Mouse (Mus musculus) neutrophil, adult 65 days (primary cell): ENCODE measurements around the gene R3hdm4. TPM values are rescaled to one million over a fixed set of nuclear protein-coding genes. Genes with fewer than 3 reads are reported as not detected.

Experiments used
- total RNA-seq: library from RNA; stranded (reverse); gene quantifications from 2 replicates; pipeline ENCODE4 v1.2.4, GENCODE M21; 2023

The R3hdm4 gene
- 563 and 732 TPM in 2 replicates for total RNA-seq

DNA sequence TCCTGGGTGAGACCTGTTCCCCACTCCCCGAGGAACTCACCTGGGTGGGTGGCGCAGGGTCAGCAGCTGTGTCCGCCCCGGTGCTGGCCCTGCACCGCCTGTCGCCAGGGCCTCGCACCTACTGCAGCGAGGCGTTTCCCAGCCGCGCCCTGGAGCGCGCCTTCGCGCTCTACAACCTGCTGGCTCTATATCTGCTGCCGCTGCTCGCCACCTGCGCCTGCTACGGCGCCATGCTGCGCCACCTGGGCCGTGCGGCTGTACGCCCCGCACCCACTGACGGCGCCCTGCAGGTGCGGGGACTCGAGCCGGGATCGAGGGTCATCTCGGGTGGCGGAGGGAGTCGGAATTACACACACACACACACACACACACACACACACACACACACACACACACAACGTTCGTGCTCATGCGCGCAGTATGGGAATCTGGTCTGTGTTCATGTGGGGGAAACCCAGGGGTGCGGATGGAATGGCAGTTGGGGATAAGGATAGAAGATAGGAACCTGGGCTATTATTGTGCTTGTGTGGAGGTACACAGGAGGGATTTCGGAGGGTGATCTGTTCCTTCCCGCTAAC is at the start of gene R3hdm4:
TSS of gene R3hdm4 (minus strand) at position 251 of the 578 bp plus-strand sequence.

DNA sequence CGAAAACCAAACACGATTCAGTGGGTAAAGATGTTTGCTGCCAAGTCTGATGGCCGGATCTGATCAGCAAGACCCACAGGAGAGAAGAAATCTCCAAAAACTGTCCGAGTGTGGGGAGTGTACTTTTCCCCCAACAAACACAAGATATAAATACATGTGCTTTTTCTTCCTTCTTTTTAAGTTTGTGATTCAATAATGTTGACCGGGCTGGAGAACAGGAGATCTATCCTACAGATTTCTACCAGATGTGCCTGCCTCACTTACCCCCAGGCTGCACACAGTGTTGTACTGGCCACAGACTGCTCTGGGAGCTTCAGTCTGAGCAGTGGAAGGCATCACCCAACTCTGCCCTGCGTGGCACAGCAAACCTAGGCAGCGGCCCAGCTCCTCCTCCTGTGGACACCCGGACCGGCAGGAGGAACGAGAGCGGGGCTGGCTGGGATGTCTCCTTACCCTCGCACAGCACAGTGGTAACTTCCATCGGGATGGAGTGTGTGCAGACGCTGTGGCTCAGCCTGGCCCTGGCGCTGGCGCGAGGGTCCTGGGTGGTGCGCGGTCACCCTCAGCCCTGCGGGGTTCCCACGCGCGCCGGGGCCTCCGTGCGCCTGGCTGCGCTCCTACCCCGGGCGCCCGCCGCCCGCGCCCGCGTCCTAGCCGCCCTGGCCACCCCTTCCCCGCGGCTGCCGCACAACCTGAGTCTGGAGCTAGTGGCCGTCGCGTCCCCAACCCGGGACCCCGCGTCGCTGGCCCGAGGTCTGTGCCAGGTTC is 49.6 kb upstream of the R3hdm4 start, which contains the start of gene Grin3b:
TSS of gene Grin3b (plus strand) at position 301 of the 768 bp plus-strand sequence.

DNA sequence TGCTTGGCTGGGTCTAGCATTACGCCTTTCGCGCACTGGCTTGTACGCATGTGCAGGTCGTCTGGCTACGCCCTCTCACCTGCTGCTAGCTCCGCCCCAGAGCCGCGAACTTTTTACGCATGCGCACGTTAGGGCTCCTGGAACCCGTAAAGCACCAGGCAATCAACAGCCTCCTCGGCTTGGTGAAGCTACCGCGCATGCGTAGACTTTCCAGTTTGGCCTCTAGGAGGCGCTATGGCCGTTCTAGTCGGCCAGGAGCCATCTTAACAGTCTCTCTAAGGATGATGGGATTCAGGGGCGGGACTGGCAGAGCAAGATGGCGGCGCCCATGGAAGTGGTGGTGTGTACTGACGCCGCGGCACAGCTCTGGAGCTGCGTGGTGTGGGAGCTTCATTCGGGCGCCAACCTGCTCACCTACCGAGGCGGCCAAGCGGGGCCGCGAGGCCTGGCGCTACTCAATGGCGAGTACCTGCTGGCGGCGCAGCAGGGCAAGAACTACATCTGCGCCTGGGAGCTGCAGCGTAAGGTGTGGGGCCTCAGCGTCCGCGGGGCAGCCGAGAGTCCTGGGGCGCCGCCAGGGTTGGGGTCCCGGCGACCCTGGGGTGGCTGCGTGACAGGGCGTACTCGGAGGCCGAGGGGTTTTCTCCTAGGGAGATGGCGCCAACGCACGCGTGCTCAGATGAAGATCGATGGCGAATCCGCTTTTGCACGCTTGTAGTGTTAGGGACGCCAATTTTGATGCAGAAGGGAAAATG is 39.0 kb upstream of the R3hdm4 start, which contains the start of gene Wdr18:
TSS of gene Wdr18 (plus strand) at position 306 of the 755 bp plus-strand sequence.

DNA sequence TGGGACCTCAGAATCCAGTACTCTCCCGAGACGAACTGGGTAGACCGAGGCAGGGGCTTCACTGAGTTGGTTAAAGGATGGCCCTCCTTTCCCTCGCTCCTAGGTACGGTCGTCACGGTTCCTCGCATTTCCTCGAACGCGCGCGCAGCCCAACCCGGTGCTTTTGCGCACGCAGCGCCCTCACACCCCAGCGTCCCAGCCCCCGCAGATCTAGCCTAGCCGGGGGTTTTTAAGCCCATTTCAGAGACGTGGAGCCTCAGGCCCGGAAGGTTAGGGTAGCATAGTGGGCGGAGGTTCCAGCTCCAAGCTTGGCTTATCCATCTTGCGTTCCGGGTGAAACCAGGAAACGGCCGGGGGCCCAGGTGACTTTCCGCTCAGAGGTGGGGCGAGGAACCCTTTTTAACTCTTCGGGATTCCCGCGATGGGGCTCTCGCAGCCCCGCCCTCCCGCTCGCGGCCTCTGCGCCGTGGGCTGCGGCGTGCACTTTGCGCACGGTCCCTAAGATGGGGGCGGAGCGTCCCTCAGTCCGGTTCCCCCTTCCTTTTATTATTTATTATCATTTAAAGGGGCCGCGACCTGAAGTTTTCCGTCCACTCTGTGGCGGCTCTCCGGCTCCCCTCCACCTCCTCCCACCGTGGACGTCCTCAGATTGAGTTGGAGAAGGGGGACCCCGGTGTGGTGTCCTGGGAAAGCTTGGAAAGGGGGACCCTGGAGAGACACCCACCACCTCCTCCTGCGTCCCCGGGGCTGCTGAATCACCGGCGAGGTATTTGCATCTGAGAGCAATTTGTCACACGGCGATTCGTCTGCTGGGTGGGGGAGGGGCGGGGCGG is 5.7 kb upstream of the R3hdm4 start, which contains the start of gene Arid3a:
TSS of gene Arid3a (plus strand) at position 553 of the 833 bp plus-strand sequence.

DNA sequence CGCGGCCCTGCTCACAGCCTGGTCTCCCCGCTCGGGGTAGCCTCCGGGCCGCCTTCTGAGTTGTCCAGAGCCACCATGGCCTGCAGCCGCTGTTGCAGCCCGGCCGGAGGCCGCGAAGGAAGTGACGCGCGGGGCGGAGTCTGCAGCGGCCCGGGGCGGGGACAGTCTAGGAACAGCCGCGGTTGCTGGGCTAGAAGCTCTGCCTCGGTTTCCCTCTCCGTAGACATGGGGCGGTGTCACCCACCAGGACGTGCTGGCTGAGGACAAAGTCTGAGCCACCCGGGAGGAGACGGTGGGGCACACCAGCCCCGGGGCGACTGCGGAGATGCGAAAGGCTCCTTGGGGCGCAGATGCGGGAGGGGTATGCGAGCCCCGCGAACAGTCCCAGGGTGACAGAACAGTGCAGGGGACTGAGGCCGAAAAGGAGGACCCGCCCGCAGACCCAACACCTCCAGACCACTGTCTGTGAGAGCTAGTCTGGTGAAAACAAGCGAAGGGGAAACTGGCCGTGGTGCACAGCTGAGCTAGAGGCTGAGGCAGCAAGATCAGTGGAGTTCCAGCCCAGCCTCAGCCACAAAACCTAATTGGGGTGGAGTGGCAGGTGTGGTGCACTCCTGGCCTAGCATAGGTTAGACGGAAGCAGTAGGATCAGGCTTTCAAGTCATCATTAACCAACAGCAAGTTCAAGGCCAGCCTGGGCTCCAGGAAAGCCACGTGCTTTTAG is 4.0 kb downstream of the R3hdm4 start, which contains the start of gene Kiss1r:
TSS of gene Kiss1r (plus strand) at position 164 of the 724 bp plus-strand sequence.

DNA sequence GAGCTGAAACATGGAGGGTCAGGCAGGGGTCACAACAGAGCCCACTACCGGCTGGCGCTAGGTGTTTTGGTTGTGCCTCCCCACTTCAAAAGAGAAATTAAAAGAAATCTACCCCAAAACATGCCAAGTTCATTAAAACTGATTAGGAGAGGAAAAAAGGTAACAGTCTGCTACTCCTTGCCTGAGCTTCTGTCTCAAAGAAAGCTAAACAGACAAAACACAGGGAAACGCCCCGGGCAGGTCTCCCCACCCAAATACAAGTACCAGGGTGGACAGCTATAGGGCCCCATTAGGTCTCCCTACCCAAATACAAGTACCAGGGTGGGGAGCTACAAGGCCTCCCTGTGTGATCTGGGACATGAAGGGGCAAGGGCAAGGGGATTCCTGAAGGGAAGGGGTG is 10.5 kb downstream of the R3hdm4 start, which contains the start of gene Gm26602:
TSS of gene Gm26602 (plus strand) at position 301 of the 400 bp plus-strand sequence.

DNA sequence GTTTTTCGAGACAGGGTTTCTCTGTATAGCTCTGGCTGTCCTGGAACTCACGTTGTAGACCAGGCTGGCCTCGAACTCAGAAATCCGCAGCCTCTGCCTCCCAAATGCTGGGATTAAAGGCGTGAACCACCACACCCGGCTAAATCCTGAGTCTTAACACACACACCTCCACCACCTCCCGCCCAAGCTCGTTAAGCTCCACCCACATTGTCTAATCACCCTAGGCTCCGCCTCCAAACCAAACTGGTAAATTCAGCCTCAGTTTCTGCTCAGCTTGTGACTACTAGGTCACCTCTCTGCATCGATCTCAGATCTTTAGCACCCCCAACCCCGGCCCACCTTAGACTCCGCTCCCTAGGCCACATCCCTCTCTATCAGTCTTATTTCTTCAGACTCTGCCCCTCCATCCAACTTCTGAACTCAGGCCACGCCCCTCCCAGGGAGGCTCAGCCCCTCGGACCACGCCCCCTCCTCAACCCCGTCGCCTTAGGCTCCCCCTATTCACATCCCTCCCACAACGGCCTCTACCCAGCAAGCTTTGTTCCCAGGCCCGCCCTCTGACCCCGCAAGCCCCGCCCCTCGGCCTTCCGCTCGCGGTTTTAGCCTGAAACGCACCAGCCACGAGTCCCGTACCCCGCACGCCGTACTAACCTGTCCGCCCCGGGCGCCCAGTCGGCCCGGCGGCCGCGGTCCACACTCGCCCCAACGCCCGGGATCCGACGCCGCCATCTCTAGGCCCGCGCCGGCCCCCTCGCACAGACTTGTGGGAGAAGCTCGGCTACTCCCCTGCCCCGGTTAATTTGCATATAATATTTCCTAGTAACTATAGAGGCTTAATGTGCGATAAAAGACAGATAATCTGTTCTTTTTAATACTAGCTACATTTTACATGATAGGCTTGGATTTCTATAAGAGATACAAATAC is 12.6 kb downstream of the R3hdm4 start, which contains the start of gene Med16:
TSS of gene Med16 (minus strand) at position 757 of the 925 bp plus-strand sequence.

DNA sequence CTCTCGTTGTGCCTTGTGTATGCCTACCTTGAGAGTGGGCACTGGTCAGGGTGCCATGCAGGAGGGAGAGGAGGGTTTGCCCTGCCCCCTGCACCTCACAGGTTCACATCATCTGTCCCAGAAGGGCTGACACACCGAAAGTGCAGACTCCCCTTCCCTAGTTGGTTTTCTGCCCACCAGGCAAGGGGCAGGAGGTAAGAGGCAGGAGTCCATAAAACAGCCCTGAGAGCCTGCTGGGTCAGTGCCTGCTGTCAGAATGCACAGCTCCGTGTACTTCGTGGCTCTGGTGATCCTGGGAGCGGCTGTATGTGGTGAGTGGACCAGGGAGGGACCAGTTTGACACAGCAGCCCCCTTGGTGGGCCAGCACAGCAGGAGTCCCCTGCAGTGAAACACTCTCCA is 30.3 kb downstream of the R3hdm4 start, which contains the start of gene Cfd:
TSS of gene Cfd (plus strand) at position 184 of the 400 bp plus-strand sequence.

DNA sequence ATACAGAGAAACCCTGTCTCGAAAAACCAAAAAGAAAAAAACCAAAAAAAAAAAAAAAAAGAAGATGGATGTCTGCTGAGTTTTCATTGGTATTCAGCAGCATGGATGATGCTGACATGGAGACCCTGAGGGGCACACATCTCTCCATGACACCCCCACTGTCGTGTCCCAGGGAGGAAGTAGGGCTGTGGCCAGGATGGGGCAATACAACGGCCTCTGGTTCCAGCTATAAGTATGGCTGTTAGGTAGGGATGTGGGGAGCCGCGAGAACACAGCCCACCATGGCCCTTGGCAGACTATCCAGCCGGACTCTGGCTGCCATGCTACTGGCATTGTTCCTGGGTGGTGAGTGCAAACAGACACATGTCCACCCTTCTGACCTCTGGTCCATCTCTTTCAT is 35.0 kb downstream of the R3hdm4 start, which contains the start of gene Elane:
TSS of gene Elane (plus strand) at position 194 of the 400 bp plus-strand sequence.

DNA sequence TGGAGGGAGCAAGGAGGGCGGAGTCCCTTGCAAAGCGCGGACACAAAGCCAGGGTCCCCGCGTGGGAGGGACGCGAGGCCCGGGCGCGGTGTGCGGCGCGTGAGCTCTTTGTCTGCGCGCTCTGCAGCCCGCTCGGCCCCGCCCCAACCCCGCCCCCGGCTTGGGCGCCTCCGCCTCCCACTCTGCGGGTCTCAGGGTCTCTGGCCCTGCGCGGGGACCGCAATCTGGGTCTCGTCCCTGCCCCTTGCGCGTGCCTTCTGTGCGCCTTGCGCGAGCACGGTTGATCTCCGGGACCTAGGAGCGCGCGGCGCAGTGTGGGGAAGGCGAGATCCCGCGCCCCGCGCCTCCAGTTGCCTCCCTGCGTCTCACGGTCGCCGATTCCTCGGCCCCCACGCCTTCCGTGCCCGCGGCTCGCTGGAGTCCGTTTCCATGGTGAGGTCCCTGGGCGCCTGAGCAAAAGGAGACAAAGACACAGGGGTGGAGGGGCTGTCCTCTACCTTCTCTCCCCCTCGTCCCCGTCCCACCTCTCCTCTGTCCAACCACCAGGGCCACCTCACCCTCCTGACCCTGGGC is 46.6 kb downstream of the R3hdm4 start, which contains the start of the genes Prtn3 and Plppr3:
TSS of gene Prtn3 (plus strand) at position 187 of the 573 bp plus-strand sequence.
TSS of gene Plppr3 (minus strand) at position 345 of the 573 bp plus-strand sequence.

Other genes with a start within 250 kb of the R3hdm4 start
- gene Cdc34, start 239.0 kb downstream of the R3hdm4 start, total RNA-seq = 62.7 and 69.8 TPM in 2 replicates
- gene Gzmm, start 232.2 kb downstream of the R3hdm4 start, total RNA-seq = 1.6 and 2.3 TPM in 2 replicates
- gene Bsg, start 216.7 kb downstream of the R3hdm4 start, total RNA-seq = 78.7 and 95.6 TPM in 2 replicates
- not detected in 2 replicates for gene Hcn2, start 204.6 kb downstream of the R3hdm4 start, total RNA-seq
- gene Polrmt, start 174.6 kb downstream of the R3hdm4 start, total RNA-seq = 10.1 and 11.3 TPM in 2 replicates
- gene Fgf22, start 166.1 kb downstream of the R3hdm4 start, total RNA-seq = not detected in 2 replicates
- gene Rnf126, start 154.3 kb downstream of the R3hdm4 start, total RNA-seq = 18.7 and 24.0 TPM in 2 replicates
- 3.4 and 5.5 TPM in 2 replicates for gene Fstl3, start 143.9 kb downstream of the R3hdm4 start, total RNA-seq
- gene Prss57, start 130.2 kb downstream of the R3hdm4 start, total RNA-seq = 15.8 and 16.6 TPM in 2 replicates
- gene Palm, start 127.6 kb downstream of the R3hdm4 start, total RNA-seq = 104 and 146 TPM in 2 replicates
- 0.60 and 1.1 TPM in 2 replicates for gene Misp, start 100.2 kb downstream of the R3hdm4 start, total RNA-seq
- 224 and 230 TPM in 2 replicates for gene Ptbp1, start 66.8 kb downstream of the R3hdm4 start, total RNA-seq
- gene Prtn3, start 46.7 kb downstream of the R3hdm4 start, total RNA-seq = 374 and 461 TPM in 2 replicates
- gene Plppr3, start 46.6 kb downstream of the R3hdm4 start, total RNA-seq = 21.5 and 22.3 TPM in 2 replicates
- 409 and 433 TPM in 2 replicates for gene Elane, start 35.0 kb downstream of the R3hdm4 start, total RNA-seq
- not detected in 2 replicates for gene Cfd, start 30.4 kb downstream of the R3hdm4 start, total RNA-seq
- gene Med16, start 12.3 kb downstream of the R3hdm4 start, total RNA-seq = 38.8 and 45.7 TPM in 2 replicates
- not detected in 2 replicates for gene Gm26602, start 10.4 kb downstream of the R3hdm4 start, total RNA-seq
- 5.0 and 5.7 TPM in 2 replicates for gene Kiss1r, start 4.2 kb downstream of the R3hdm4 start, total RNA-seq
- gene Arid3a, start 5.8 kb upstream of the R3hdm4 start, total RNA-seq = 203 and 226 TPM in 2 replicates
- gene Wdr18, start 38.9 kb upstream of the R3hdm4 start, total RNA-seq = 13.5 and 19.5 TPM in 2 replicates
- gene Grin3b, start 49.5 kb upstream of the R3hdm4 start, total RNA-seq = 0.16 and 0.19 TPM in 2 replicates
- gene Tmem259, start 63.1 kb upstream of the R3hdm4 start, total RNA-seq = 65.1 and 75.1 TPM in 2 replicates
- 381 and 568 TPM in 2 replicates for gene Cnn2, start 67.4 kb upstream of the R3hdm4 start, total RNA-seq
- 105 and 153 TPM in 2 replicates for gene Abca7, start 75.3 kb upstream of the R3hdm4 start, total RNA-seq
- gene Arhgap45, start 95.4 kb upstream of the R3hdm4 start, total RNA-seq = 445 and 546 TPM in 2 replicates
- gene Polr2e, start 118.6 kb upstream of the R3hdm4 start, total RNA-seq = 31.6 and 36.0 TPM in 2 replicates
- gene Gpx4, start 126.0 kb upstream of the R3hdm4 start, total RNA-seq = 228 and 229 TPM in 2 replicates
- gene Sbno2, start 184.4 kb upstream of the R3hdm4 start, total RNA-seq = 164 and 210 TPM in 2 replicates
- gene Stk11, start 194.6 kb upstream of the R3hdm4 start, total RNA-seq = 193 and 249 TPM in 2 replicates
- gene Atp5d, start 217.4 kb upstream of the R3hdm4 start, total RNA-seq = 81.5 and 92.7 TPM in 2 replicates
- 0.61 and 1.3 TPM in 2 replicates for gene Cbarp, start 219.6 kb upstream of the R3hdm4 start, total RNA-seq
- 220 and 226 TPM in 2 replicates for gene Midn, start 227.1 kb upstream of the R3hdm4 start, total RNA-seq
- gene Cirbp, start 244.8 kb upstream of the R3hdm4 start, total RNA-seq = 41.2 and 65.3 TPM in 2 replicates